Mouse (Mus musculus): ENCODE measurements around the gene Glmn. TPM values are rescaled to one million over a fixed set of nuclear protein-coding genes. Genes with fewer than 3 reads are reported as not detected.
A peak's percentile ranks its signal among the peaks of the same experiment; 100 is the strongest.

Glmn gene
- polyA plus RNA-seq (2014; fragmentation: Nextera tagmentation; extraction: Ambion mirVana), result 26.2 and 35.1 TPM in 2 replicates

DNA sequence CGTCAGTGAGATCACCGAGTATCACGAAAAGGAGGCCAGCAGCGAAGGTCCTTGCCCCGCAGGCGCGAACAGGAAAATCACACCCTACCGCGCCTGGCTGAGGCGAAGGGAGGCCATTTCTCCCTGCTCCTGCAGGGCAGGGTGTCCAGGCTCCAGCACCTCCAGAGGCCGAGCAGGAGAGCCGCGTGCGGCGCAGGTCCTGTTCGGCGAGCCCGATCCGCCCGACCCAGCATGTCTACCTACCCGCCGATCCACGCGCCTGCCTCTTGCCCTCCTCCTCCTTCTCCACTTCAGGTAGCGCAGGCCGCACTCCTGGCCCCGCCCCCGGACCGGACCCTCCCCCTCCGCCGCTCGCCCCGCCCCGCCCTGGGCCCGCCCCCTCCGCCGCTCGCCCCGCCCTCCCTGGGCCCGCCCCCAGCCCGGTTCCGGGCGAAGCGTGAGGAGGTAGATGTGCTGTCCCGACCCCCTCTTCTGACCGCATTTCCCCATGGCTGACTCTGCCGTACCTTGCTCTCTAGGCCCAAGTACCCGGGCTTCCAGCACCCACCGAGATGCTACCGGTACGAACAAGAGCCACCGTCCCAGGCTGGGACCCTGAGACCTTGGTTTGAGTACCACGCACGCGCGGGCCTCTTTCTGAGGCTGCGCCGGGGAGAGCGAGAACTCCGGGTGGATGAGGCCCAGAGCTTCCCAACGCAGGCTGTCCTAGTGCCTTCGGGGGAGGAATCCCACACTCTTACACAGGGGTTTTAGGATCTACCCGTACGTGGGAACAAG lies at the start of gene Glmn, which contains the start of gene Rpap2:
Gene Glmn (minus strand): TSS at position 588 of the 777 bp plus-strand sequence.
Gene Rpap2 (plus strand): TSS at position 73 of the 777 bp plus-strand sequence.
- WGBS, result 1% methylated on average over 60 of the region's 64 CpGs
- no peaks in the 10 kb centered on the region; the same call in 1 of the 2 replicates for H3K4me1 ChIP-seq (ENCODE audit: control insufficient read depth, insufficient read depth, low read length)
- no peaks in the 10 kb centered on the region for H3K9me3 ChIP-seq (replicated peaks; ENCODE audit: control insufficient read depth, low read length)
- H3K27me3 ChIP-seq (replicated peaks; ENCODE audit: control insufficient read depth, insufficient read depth, low read length), result no peaks in the 10 kb centered on the region
- DNase-seq (ENCODE audit: low spot score), result peak; percentile 95
- peak within 1 kb of the TSS; percentile 50 for H3K4me2 ChIP-seq (ENCODE audit: low read length)
- H3K9ac ChIP-seq (ENCODE audit: low read length), result peak within 1 kb of the TSS; percentile 81
- ATAC-seq, result peak; percentile 95
- peak within 1 kb of the TSS; percentile 80 for H3K27ac ChIP-seq (ENCODE audit: low read depth, low read length)
- peaks cover 16% of the 10 kb centered on the region for H3K36me3 ChIP-seq (ENCODE audit: control insufficient read depth, insufficient read depth, low read length)
- peak within 1 kb of the TSS; percentile 71 for H3K4me3 ChIP-seq (ENCODE audit: low read depth, low read length)

DNA sequence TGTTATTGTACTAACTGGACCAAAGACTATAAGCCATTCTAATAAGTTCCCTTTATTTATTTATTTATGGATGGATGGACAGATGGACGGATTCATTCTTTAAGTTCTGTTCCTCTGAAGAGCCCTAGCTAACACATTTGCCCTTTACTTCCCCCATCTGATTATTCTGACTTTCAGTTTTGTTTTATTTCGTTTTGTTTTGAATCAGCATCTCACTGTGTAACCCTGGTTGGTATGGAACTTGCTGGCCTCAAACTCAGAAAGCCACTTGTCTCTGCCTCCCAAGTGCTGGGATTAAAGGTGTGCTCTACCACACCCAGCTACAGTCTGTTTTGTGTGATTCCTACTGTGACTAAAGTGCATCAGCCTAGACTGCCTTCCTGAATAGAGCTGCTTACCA lies 48.2 kb upstream of the Glmn start:
- no peaks in the 10 kb centered on the region for H3K9me3 ChIP-seq (replicated peaks; ENCODE audit: control insufficient read depth, low read length)
- H3K27me3 ChIP-seq (replicated peaks; ENCODE audit: control insufficient read depth, insufficient read depth, low read length), result no peaks in the 10 kb centered on the region
- ATAC-seq, result no peak
- H3K36me3 ChIP-seq (ENCODE audit: control insufficient read depth, insufficient read depth, low read length), result no peaks in the 10 kb centered on the region
- H3K4me1 ChIP-seq (ENCODE audit: control insufficient read depth, insufficient read depth, low read length), result no peaks in the 10 kb centered on the region
- 77% methylated on average over 2 of the region's 2 CpGs for WGBS
- H3K27ac ChIP-seq (ENCODE audit: low read depth, low read length), result no peak overlapping the region
- no peak for DNase-seq (ENCODE audit: low spot score)
- no peak overlapping the region for H3K4me2 ChIP-seq (ENCODE audit: low read length)
- H3K9ac ChIP-seq (ENCODE audit: low read length), result no peak overlapping the region
- H3K4me3 ChIP-seq (ENCODE audit: low read depth, low read length), result no peak overlapping the region

DNA sequence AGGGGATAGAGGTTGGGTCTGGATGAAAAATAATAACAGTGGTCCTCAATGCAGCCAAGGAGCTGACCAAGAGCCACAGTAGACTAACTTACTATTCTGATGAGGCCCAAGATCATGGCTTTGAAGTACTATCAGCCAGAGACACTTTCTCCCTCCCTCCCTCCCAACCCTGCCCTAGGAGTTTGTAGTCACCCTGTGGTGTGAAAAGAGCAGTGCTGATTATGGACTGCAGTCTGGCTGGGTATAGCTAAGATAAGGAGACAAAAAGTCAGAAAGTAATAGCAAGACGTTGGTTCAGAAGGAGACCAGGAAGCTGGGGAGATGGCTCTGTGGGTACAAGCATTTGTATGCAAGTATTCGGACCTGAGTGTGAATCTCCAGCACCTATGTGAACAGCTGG lies 46.9 kb upstream of the Glmn start:
- no peak overlapping the region for H3K4me3 ChIP-seq (ENCODE audit: low read depth, low read length)
- no peaks in the 10 kb centered on the region for H3K4me1 ChIP-seq (ENCODE audit: control insufficient read depth, insufficient read depth, low read length)
- 96% methylated on average over 2 of the region's 2 CpGs for WGBS
- H3K9ac ChIP-seq (ENCODE audit: low read length), result no peak overlapping the region
- H3K27me3 ChIP-seq (replicated peaks; ENCODE audit: control insufficient read depth, insufficient read depth, low read length), result no peaks in the 10 kb centered on the region
- no peaks in the 10 kb centered on the region for H3K36me3 ChIP-seq (ENCODE audit: control insufficient read depth, insufficient read depth, low read length)
- DNase-seq (ENCODE audit: low spot score) (no peak), ATAC-seq (no peak)
- no peak overlapping the region for H3K4me2 ChIP-seq (ENCODE audit: low read length)
- no peaks in the 10 kb centered on the region for H3K9me3 ChIP-seq (replicated peaks; ENCODE audit: control insufficient read depth, low read length)
- no peak overlapping the region for H3K27ac ChIP-seq (ENCODE audit: low read depth, low read length)

DNA sequence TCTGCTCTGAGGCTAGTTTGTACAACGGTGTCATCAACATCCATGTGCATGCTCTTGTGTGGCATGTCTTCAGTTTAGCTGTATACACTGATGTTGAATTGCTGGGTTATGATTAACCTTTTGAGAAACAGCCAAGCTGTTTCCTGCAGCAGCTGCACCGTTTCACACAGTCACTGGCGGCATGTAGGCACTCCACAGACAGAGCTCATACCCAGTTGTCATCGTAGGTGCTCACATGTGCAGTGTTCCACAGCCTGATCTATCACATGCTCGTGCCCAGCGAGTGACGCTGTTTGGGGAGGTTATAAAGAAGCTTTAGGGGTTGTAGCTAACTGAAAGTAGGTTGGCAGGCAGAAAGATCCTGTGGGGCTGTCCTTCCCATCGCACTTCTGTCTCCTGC lies 40.7 kb upstream of the Glmn start:
- no peak overlapping the region for H3K4me3 ChIP-seq (ENCODE audit: low read depth, low read length)
- no peak overlapping the region for H3K4me2 ChIP-seq (ENCODE audit: low read length)
- H3K9me3 ChIP-seq (replicated peaks; ENCODE audit: control insufficient read depth, low read length), result no peaks in the 10 kb centered on the region
- ATAC-seq, result no peak
- H3K36me3 ChIP-seq (ENCODE audit: control insufficient read depth, insufficient read depth, low read length), result no peaks in the 10 kb centered on the region
- H3K27ac ChIP-seq (ENCODE audit: low read depth, low read length), result no peak overlapping the region
- 93% methylated on average over 8 of the region's 8 CpGs for WGBS
- H3K4me1 ChIP-seq (ENCODE audit: control insufficient read depth, insufficient read depth, low read length), result no peaks in the 10 kb centered on the region
- H3K9ac ChIP-seq (ENCODE audit: low read length), result no peak overlapping the region
- no peak for DNase-seq (ENCODE audit: low spot score)
- H3K27me3 ChIP-seq (replicated peaks; ENCODE audit: control insufficient read depth, insufficient read depth, low read length), result no peaks in the 10 kb centered on the region

DNA sequence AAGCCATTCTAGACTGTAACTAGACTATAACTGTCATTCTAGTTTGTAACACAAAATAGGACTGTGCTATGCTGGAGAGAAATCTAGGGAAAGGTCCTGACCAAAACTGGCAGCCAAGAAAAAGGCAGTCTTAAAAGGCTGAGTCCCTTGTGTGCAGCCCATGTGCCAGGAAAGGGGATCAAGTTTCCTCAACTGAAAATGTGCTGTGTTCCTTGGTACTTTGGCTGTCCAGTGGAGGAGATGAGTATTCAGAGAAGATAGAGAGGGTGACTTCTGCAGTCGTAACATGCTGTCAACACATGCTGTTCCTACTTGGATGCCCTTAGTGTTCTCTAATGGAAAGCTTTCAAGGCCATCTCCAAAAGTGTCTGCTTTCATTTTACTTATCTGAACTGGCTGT lies 39.4 kb upstream of the Glmn start:
- Histone ChIP-seq H3K4me1 (ENCODE audit: control insufficient read depth, insufficient read depth, low read length) (no peaks in the 10 kb centered on the region), H3K4me3 (ENCODE audit: low read depth, low read length) (no peak overlapping the region), H3K4me2 (ENCODE audit: low read length) (no peak overlapping the region), H3K27ac (ENCODE audit: low read depth, low read length) (no peak overlapping the region), H3K9ac (ENCODE audit: low read length) (no peak overlapping the region), H3K9me3 (replicated peaks; ENCODE audit: control insufficient read depth, low read length) (no peaks in the 10 kb centered on the region), H3K36me3 (ENCODE audit: control insufficient read depth, insufficient read depth, low read length) (no peaks in the 10 kb centered on the region), H3K27me3 (replicated peaks; ENCODE audit: control insufficient read depth, insufficient read depth, low read length) (no peaks in the 10 kb centered on the region)
- 84% methylated on average over 1 of the region's 1 CpGs for WGBS
- ATAC-seq (no peak), DNase-seq (ENCODE audit: low spot score) (no peak)

DNA sequence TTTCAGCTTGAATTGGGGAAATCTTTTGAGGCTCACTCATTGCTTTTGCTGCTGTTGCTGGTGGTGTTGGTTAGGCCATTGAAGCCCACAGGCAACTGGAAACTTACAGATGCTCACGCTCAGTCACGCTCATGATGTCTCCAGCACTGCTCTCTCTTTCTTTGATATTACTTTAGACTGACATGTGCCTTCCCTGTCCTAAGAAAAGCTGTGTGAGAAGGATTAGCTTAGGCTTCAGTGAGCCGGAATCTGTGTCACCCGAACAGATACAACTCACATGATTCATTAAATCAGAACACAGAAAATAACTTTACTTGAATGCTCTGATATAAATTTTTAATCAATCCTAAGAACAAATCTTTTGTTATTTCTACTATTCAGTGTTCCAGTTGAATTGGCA lies 36.0 kb upstream of the Glmn start:
- ATAC-seq (no peak), DNase-seq (ENCODE audit: low spot score) (no peak)
- 85% methylated on average over 4 of the region's 4 CpGs for WGBS
- Histone ChIP-seq H3K27ac (ENCODE audit: low read depth, low read length) (no peak overlapping the region), H3K4me3 (ENCODE audit: low read depth, low read length) (no peak overlapping the region), H3K4me2 (ENCODE audit: low read length) (no peak overlapping the region), H3K4me1 (ENCODE audit: control insufficient read depth, insufficient read depth, low read length) (no peaks in the 10 kb centered on the region), H3K36me3 (ENCODE audit: control insufficient read depth, insufficient read depth, low read length) (no peaks in the 10 kb centered on the region), H3K27me3 (replicated peaks; ENCODE audit: control insufficient read depth, insufficient read depth, low read length) (no peaks in the 10 kb centered on the region), H3K9me3 (replicated peaks; ENCODE audit: control insufficient read depth, low read length) (no peaks in the 10 kb centered on the region), H3K9ac (ENCODE audit: low read length) (no peak overlapping the region)

DNA sequence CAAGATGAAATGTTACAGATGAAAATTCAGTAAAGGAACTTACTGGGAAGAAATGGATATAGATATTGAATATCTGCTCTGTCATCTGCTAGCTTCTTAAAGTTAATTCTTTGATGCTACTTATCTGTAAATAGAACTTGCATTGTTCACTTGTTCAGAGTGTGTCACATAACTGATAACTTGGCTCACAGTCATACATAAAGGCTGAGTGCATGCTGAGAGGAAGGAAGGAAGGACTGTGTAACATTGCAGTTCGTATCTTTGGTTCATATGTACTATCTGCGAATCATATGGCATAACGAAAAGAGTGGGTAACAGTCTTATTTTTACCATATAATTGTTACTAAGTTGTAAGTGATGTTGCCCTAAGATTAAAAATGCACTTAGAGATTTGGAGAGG lies 23.6 kb upstream of the Glmn start:
- DNase-seq (ENCODE audit: low spot score) (no peak), ATAC-seq (no peak)
- H3K4me3 ChIP-seq (ENCODE audit: low read depth, low read length), result no peak overlapping the region
- H3K36me3 ChIP-seq (ENCODE audit: control insufficient read depth, insufficient read depth, low read length), result peaks cover 31% of the 10 kb centered on the region
- H3K4me2 ChIP-seq (ENCODE audit: low read length), result no peak overlapping the region
- H3K9me3 ChIP-seq (replicated peaks; ENCODE audit: control insufficient read depth, low read length), result no peaks in the 10 kb centered on the region
- H3K4me1 ChIP-seq (ENCODE audit: control insufficient read depth, insufficient read depth, low read length), result no peaks in the 10 kb centered on the region
- H3K9ac ChIP-seq (ENCODE audit: low read length), result no peak overlapping the region
- H3K27me3 ChIP-seq (replicated peaks; ENCODE audit: control insufficient read depth, insufficient read depth, low read length), result no peaks in the 10 kb centered on the region
- WGBS, result 95% methylated on average over 3 of the region's 3 CpGs
- no peak overlapping the region for H3K27ac ChIP-seq (ENCODE audit: low read depth, low read length)

DNA sequence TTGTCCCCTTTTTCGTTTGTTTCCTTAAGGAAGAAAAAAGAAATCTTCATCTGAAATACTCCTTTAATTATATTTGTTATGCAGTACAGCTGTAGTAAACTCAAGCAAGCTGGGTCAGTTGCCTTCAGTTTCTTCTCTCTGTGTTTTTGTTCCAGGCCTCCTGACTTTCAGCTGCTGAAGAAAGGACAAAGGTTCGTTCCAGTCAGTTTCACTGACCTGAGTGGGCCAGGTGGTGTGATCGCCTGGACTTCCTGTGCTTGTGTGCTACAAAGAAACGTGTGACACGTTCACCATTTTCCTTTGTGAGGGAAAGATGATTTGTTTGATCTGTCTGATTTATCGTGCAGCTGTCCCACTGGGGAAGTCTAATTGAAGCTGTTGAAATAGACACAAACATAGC lies 20.3 kb upstream of the Glmn start:
- H3K9ac ChIP-seq (ENCODE audit: low read length), result no peak overlapping the region
- DNase-seq (ENCODE audit: low spot score), result no peak
- no peaks in the 10 kb centered on the region for H3K27me3 ChIP-seq (replicated peaks; ENCODE audit: control insufficient read depth, insufficient read depth, low read length)
- H3K4me1 ChIP-seq (ENCODE audit: control insufficient read depth, insufficient read depth, low read length), result no peaks in the 10 kb centered on the region
- H3K4me3 ChIP-seq (ENCODE audit: low read depth, low read length), result no peak overlapping the region
- no peaks in the 10 kb centered on the region for H3K9me3 ChIP-seq (replicated peaks; ENCODE audit: control insufficient read depth, low read length)
- H3K36me3 ChIP-seq (ENCODE audit: control insufficient read depth, insufficient read depth, low read length), result peaks cover 37% of the 10 kb centered on the region
- no peak overlapping the region for H3K4me2 ChIP-seq (ENCODE audit: low read length)
- ATAC-seq, result no peak
- WGBS, result 85% methylated on average over 6 of the region's 6 CpGs
- H3K27ac ChIP-seq (ENCODE audit: low read depth, low read length), result no peak overlapping the region

DNA sequence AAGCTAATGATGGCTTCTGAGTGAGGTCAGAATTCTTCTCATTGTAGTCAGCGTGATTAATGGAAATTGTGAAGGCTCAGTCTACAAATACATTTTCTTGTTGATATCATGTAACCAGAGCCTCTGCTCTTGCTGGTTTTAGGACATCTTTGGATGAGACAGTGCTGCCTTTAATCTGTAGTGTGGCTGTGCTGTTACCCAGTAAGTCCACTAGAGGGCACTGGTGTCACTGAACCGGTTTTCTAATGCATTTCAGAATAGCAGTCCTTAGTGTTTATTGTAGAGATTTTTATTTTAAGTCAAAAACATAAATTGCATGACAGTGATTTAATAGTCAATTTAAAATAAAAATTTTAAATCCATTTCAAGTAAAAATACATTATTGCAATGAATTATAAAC lies 13.5 kb upstream of the Glmn start:
- no peak overlapping the region for H3K4me3 ChIP-seq (ENCODE audit: low read depth, low read length)
- peaks cover 19% of the 10 kb centered on the region for H3K36me3 ChIP-seq (ENCODE audit: control insufficient read depth, insufficient read depth, low read length)
- no peaks in the 10 kb centered on the region for H3K4me1 ChIP-seq (ENCODE audit: control insufficient read depth, insufficient read depth, low read length)
- 4% methylated on average over 2 of the region's 2 CpGs for WGBS
- no peaks in the 10 kb centered on the region for H3K27me3 ChIP-seq (replicated peaks; ENCODE audit: control insufficient read depth, insufficient read depth, low read length)
- DNase-seq (ENCODE audit: low spot score) (peak; percentile 84), ATAC-seq (peak; percentile 71; the same call in 1 of the 2 replicates)
- H3K9ac ChIP-seq (ENCODE audit: low read length), result no peak overlapping the region
- no peaks in the 10 kb centered on the region for H3K9me3 ChIP-seq (replicated peaks; ENCODE audit: control insufficient read depth, low read length)
- H3K4me2 ChIP-seq (ENCODE audit: low read length), result no peak overlapping the region
- no peak overlapping the region for H3K27ac ChIP-seq (ENCODE audit: low read depth, low read length)

Measured in forebrain, embryonic 14.5 days (tissue).